Mouse (Mus musculus): ENCODE measurements around the gene Sugp2. TPM values are rescaled to one million over a fixed set of nuclear protein-coding genes. Genes with fewer than 3 reads are reported as not detected.
A peak's percentile ranks its signal among the peaks of the same experiment; 100 is the strongest.

Sugp2 gene
- polyA plus RNA-seq, 1 experiment from 2014 or later, result 82.5 TPM

DNA sequence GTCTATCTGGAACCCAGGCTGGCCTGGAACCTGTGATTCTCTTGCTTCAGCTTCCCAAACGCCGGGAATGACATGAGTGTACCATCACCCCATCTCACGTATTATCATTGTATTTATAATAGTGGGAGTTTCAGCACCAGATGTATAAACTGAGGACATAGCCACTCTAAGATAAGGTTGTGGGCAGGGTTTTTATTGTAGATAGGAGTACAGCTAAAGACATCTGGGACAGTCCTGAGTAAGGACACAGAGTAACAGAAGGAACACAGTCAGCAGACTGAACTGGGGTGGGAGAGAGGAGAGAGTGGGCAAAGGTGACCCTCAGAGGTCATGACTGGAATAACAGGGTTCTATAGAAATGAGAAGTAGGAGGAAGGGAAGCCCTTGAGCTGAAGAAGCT, 33.6 kb downstream of the Sugp2 start:
- H3K4me3 ChIP-seq, result no peak overlapping the region
- no peak overlapping the region for H3K9ac ChIP-seq (replicated peaks)
- H3K4me1 ChIP-seq, result no peaks in the 10 kb centered on the region
- H3K36me3 ChIP-seq, result peaks cover 40% of the 10 kb centered on the region
- WGBS, result 91% methylated on average over 3 of the region's 3 CpGs
- no peak overlapping the region for H3K27ac ChIP-seq (replicated peaks)
- H3K4me2 ChIP-seq (replicated peaks), result no peak overlapping the region
- no peaks in the 10 kb centered on the region for H3K9me3 ChIP-seq
- no peak for ATAC-seq (ENCODE audit: low FRiP score, low read depth)
- H3K27me3 ChIP-seq, result no peaks in the 10 kb centered on the region

DNA sequence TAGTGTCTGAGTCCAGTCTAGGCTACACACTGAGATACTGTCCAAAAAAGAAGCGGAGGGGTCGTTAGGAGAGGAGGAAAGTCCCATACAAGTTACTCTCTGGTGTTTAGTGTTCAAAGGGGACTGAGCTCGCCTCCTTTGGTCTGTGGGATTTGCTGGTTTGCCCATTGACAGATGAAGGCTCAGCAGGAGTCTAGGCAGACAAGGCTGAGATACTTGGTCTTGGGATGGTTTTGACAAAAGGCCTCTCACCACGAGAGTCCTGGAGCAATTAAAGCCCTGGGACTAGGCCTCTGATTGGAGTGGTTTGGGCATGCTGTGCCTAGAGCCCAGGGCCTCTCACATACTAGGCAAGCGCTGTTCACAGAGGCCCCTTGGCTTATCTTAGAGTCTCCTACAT, 34.3 kb downstream of the Sugp2 start:
- peaks cover 34% of the 10 kb centered on the region for H3K36me3 ChIP-seq
- no peaks in the 10 kb centered on the region for H3K9me3 ChIP-seq
- no peak overlapping the region for H3K4me2 ChIP-seq (replicated peaks)
- H3K4me3 ChIP-seq, result no peak overlapping the region
- 41% methylated on average over 5 of the region's 5 CpGs for WGBS
- no peak for ATAC-seq (ENCODE audit: low FRiP score, low read depth)
- no peak overlapping the region for H3K9ac ChIP-seq (replicated peaks)
- H3K27me3 ChIP-seq, result no peaks in the 10 kb centered on the region
- no peak overlapping the region for H3K27ac ChIP-seq (replicated peaks)
- H3K4me1 ChIP-seq, result no peaks in the 10 kb centered on the region

DNA sequence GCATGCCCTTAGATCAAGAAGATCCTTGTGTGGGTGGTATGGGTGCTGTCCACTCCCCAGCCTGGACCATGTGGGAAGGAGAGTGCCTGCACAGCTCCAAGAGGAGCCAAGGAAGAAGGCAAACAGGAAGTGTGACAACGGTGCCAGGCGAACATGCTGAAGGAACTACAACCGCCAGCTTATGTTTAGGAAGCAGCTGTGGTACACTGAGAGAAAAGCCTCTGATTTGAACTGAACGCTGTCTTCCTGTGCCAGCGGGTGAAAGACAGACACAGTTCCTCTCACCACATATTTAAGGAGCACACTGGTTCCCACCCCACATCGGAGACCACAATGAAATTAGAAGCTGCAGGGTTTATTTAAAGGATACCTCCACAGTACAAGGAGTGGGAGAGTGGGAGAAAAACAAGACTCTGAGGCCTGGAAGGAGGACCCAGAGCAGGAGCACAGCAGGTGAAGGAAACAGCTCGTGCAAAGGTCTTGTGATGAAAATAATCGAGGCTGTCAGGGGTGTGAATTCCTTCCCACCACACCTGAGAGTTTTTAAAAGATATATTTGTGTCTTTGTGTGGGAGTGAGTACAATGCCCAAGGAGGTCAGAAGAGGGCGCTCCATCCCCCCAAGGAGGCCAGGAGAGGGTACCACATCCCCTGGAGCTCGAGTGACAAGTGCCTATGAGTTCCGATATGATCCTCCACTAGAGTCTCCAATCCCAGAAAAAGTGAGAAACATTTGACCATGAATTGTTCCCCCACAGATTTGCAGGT, 35.0 kb downstream of the Sugp2 start:
- Histone ChIP-seq H3K27me3 (no peaks in the 10 kb centered on the region), H3K36me3 (peaks cover 27% of the 10 kb centered on the region), H3K27ac (replicated peaks) (no peak overlapping the region), H3K4me3 (no peak overlapping the region), H3K4me2 (replicated peaks) (no peak overlapping the region), H3K9ac (replicated peaks) (no peak overlapping the region), H3K4me1 (no peaks in the 10 kb centered on the region), H3K9me3 (no peaks in the 10 kb centered on the region)
- 59% methylated on average over 11 of the region's 11 CpGs for WGBS
- no peak for ATAC-seq (ENCODE audit: low FRiP score, low read depth)

DNA sequence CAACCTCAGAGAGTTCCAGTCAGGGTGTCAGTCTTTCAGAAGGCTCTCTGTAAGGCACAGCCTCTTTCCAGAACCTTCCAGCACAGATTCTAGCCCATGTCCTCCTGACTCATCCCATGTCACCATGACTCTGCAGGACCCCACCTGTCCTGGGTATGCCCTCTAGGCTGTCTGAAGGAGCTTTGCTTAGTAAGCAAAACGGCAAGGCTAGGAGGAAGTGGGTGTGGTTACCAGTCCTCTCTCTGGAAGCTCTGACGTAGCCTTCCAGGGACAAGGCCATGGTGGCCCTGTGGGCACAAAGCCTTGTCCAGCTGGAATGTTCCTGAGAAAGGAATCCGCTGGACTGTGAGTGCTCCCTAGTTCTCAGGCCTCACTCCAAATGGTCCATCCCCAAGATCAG, 38.9 kb downstream of the Sugp2 start:
- H3K4me3 ChIP-seq, result no peak overlapping the region
- ATAC-seq (ENCODE audit: low FRiP score, low read depth), result no peak
- H3K27ac ChIP-seq (replicated peaks), result no peak overlapping the region
- H3K4me1 ChIP-seq, result no peaks in the 10 kb centered on the region
- peaks cover 3% of the 10 kb centered on the region; the same call in 1 of the 2 replicates for H3K9me3 ChIP-seq
- no peak overlapping the region for H3K9ac ChIP-seq (replicated peaks)
- WGBS, result 91% methylated on average over 3 of the region's 3 CpGs
- no peaks in the 10 kb centered on the region for H3K36me3 ChIP-seq
- no peak overlapping the region for H3K4me2 ChIP-seq (replicated peaks)
- no peaks in the 10 kb centered on the region; the same call in 1 of the 2 replicates for H3K27me3 ChIP-seq

DNA sequence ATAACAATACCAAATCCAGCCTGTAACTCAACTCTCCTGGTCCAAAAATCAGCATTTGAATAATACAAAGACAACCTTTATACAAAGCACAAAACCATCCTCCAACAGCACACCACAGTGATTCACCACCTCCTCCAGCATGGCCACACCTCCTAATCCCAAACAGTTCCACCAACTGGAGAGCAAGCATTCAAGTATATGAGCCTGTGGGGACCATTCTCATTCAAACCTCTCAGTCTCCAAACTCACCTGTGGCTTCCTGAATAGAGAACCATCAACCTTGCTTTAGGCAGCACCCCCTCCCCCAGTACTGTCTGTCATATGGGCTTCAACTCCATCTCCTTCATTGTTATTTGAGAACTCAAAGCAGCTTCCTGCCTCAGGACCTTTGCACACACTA, 40.3 kb downstream of the Sugp2 start:
- Histone ChIP-seq H3K9ac (replicated peaks) (no peak overlapping the region), H3K36me3 (no peaks in the 10 kb centered on the region), H3K4me2 (replicated peaks) (no peak overlapping the region), H3K4me1 (0 out of 2 replicates have a peak, but pooled peaks cover 2% of the 10 kb centered on the region), H3K27ac (replicated peaks) (no peak overlapping the region), H3K27me3 (no peaks in the 10 kb centered on the region; the same call in 1 of the 2 replicates), H3K9me3 (peaks cover 3% of the 10 kb centered on the region; the same call in 1 of the 2 replicates), H3K4me3 (no peak overlapping the region)
- ATAC-seq (ENCODE audit: low FRiP score, low read depth), result no peak

- Histone ChIP-seq H3K4me3 (no peak overlapping the region), H3K9me3 (peaks cover 3% of the 10 kb centered on the region; the same call in 1 of the 2 replicates), H3K4me2 (replicated peaks) (no peak overlapping the region), H3K9ac (replicated peaks) (no peak overlapping the region), H3K36me3 (no peaks in the 10 kb centered on the region), H3K27ac (replicated peaks) (no peak overlapping the region), H3K4me1 (0 out of 2 replicates have a peak, but pooled peaks cover 2% of the 10 kb centered on the region), H3K27me3 (no peaks in the 10 kb centered on the region; the same call in 1 of the 2 replicates)
- ATAC-seq (ENCODE audit: low FRiP score, low read depth), result no peak
- 88% methylated on average over 3 of the region's 3 CpGs for WGBS
These were observed 42.5 kb downstream of the Sugp2 start for GRCm38 (mm10) chr8:70276476-70276875.

DNA sequence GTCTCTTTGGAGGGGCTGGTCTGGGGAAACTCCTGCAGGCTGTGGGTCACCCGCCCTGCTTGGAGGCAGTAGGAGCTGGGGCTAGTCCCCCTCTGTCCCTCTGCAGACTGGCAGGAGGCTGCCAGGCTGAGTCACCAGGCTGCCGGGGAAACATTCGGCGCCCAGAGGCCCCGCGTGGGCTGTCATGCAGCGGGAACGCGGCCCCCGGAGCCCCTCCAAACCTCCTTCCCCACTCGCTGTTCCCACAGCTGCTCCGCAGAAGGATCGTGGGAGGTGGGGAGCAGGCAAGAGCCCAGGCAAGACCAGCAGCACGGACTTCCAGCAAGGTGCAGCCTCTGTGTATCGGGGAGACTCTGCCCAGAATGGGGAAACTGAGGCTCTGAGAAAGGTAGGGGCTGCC, 44.1 kb downstream of the Sugp2 start:
- H3K4me1 ChIP-seq, result 0 out of 2 replicates have a peak, but pooled peaks cover 2% of the 10 kb centered on the region
- no peak overlapping the region for H3K9ac ChIP-seq (replicated peaks)
- no peaks in the 10 kb centered on the region for H3K36me3 ChIP-seq
- no peak overlapping the region for H3K27ac ChIP-seq (replicated peaks)
- 69% methylated on average over 15 of the region's 15 CpGs for WGBS
- H3K4me3 ChIP-seq, result no peak overlapping the region
- no peak overlapping the region for H3K4me2 ChIP-seq (replicated peaks)
- H3K27me3 ChIP-seq, result no peaks in the 10 kb centered on the region; the same call in 1 of the 2 replicates
- no peak for ATAC-seq (ENCODE audit: low FRiP score, low read depth)
- H3K9me3 ChIP-seq, result peaks cover 3% of the 10 kb centered on the region; the same call in 1 of the 2 replicates

- Histone ChIP-seq H3K4me1 (peaks cover 9% of the 10 kb centered on the region), H3K9me3 (peaks cover 3% of the 10 kb centered on the region; the same call in 1 of the 2 replicates), H3K27me3 (no peaks in the 10 kb centered on the region; the same call in 1 of the 2 replicates), H3K27ac (replicated peaks) (no peak overlapping the region), H3K36me3 (no peaks in the 10 kb centered on the region), H3K9ac (replicated peaks) (no peak overlapping the region), H3K4me2 (replicated peaks) (no peak overlapping the region), H3K4me3 (no peak overlapping the region)
- ATAC-seq (ENCODE audit: low FRiP score, low read depth), result no peak
- WGBS, result 75% methylated on average over 8 of the region's 8 CpGs
These were observed 45.2 kb downstream of the Sugp2 start for GRCm38 (mm10) chr8:70279266-70279665.

DNA sequence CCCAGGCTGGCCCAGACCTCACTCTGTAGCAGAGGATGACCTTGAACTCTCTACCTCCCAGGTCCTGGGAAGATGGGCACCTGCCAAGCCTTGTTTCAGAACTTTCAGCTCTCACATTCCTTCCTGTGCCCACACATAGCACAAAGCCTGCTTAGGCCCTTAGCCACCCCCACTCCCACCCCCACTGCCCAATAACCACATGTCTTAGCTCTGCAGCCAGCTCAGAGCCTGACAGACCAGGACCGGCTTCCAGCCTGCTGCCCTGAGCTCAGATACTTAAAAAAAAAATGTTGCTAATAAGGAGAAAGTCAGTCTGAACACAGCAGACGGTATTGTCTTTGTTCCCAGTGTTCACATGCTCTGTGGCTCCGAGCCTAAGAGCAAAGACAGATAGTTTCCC, 47.0 kb downstream of the Sugp2 start:
- 48% methylated on average over 3 of the region's 3 CpGs for WGBS
- H3K27ac ChIP-seq (replicated peaks), result no peak overlapping the region
- H3K4me1 ChIP-seq, result peaks cover 15% of the 10 kb centered on the region

DNA sequence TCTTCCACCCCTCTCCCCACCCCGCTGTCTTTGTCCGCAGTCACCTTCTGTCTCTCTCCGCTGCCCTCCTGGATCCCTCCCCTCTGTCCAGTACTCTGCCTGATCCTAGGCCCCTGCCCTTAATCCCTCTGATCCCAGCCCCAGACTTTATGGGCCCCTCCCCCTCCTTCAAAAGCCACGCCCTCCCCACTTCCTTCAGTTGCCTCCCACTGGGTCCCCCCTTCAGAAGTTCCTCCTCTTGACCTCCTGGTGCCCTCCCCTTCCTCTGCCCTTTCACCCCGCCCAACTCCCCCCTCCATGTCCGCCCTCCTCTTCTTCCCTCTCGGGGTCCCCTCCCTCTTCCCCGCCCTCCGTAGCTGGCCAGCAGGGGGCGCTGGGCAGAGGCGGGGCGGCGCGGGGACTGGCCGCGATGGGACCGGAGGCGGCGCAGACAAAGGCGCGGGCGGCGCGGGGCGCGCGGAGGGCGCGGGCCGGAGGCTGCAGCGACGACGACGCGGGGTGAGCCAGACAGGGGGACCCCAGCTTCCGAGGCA, 48.6 kb downstream of the Sugp2 start, which contains the start of gene Homer3:
Homer3 (plus strand) TSS at position 225 of the 533 bp plus-strand sequence.
- Histone ChIP-seq H3K36me3 (peaks cover 30% of the 10 kb centered on the region), H3K4me2 (replicated peaks) (peak within 1 kb of the TSS; percentile 85), H3K4me1 (peaks cover 15% of the 10 kb centered on the region), H3K4me3 (peak within 1 kb of the TSS; percentile 71), H3K27me3 (no peaks in the 10 kb centered on the region; the same call in 1 of the 2 replicates), H3K9ac (replicated peaks) (peak within 1 kb of the TSS; percentile 93), H3K27ac (replicated peaks) (peak within 1 kb of the TSS; percentile 79), H3K9me3 (peaks cover 4% of the 10 kb centered on the region; the same call in 1 of the 2 replicates)
- 2% methylated on average over 35 of the region's 36 CpGs for WGBS
- peak; percentile 90 for ATAC-seq (ENCODE audit: low FRiP score, low read depth)

More for the DNA sequence above, 47.0 kb downstream of the Sugp2 start:
- no peak for ATAC-seq (ENCODE audit: low FRiP score, low read depth)
- Histone ChIP-seq H3K36me3 (peaks cover 14% of the 10 kb centered on the region), H3K9me3 (no peaks in the 10 kb centered on the region), H3K27me3 (no peaks in the 10 kb centered on the region; the same call in 1 of the 2 replicates), H3K9ac (replicated peaks) (no peak overlapping the region), H3K4me2 (replicated peaks) (no peak overlapping the region), H3K4me3 (no peak overlapping the region)

- Histone ChIP-seq H3K4me2 (replicated peaks) (peak overlapping the region; percentile 85), H3K9me3 (peaks cover 4% of the 10 kb centered on the region; the same call in 1 of the 2 replicates), H3K36me3 (peaks cover 38% of the 10 kb centered on the region), H3K4me3 (peak overlapping the region; percentile 71), H3K4me1 (peaks cover 13% of the 10 kb centered on the region), H3K27me3 (no peaks in the 10 kb centered on the region), H3K27ac (replicated peaks) (peak overlapping the region; percentile 79), H3K9ac (replicated peaks) (peak overlapping the region; percentile 93)
- peak; percentile 48 for ATAC-seq (ENCODE audit: low FRiP score, low read depth)
- under 1% methylated on average over 55 of the region's 55 CpGs for WGBS
These were observed 49.4 kb downstream of the Sugp2 start for GRCm38 (mm10) chr8:70283136-70284077.
